Mouse (Mus musculus): ENCODE data around the gene Timm9. TPM values are rescaled to one million over a fixed set of nuclear protein-coding genes. Genes with fewer than 3 reads are reported as not detected.
"Not testable (repeated sequence)": the region's sequence is repeated elsewhere in the genome, so short reads cannot be mapped to it uniquely, and the experiment has no call there.

The Timm9 gene
- polyA plus RNA-seq, 1 experiment from 2014 or later, result 77.8 TPM

DNA sequence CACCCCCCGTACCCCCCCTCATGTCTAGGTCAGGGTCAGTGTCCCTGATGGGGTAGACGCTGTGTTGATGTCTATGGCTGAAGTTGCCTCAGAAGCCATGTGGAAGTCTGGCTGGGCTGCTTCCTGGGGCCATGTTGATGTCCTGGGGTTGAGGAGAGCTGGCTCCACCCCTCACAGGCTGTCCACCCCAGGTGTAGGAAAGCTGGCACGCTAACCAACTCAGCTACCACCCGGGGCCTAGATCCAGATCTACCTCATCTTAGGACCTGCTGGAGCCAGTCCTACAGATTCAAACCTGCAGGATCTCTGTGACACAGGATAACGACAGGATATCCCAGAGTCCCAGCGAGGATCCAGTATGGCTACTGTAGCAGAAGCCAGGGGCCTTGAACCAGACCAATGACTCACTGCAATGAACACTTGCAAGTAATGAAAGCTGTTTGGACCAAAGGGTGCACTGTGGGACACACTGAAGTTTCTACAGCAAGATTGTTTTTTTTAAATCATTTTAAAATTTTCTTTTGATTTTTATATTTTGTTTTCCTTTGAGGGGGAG, 29.2 kb downstream of the Timm9 start:
- Histone ChIP-seq H3K9me3 (no peaks in the 10 kb centered on the region), H3K4me3 (replicated peaks) (no peak overlapping the region), H3K4me1 (replicated peaks) (peaks cover 4% of the 10 kb centered on the region), H3K4me2 (no peak overlapping the region), H3K27ac (no peak overlapping the region), H3K27me3 (peaks cover 8% of the 10 kb centered on the region), H3K9ac (replicated peaks) (no peak overlapping the region), H3K36me3 (no peaks in the 10 kb centered on the region)
- no peak for ATAC-seq (ENCODE audit: insufficient number of reproducible peaks, insufficient read depth, low FRiP score, low TSS enrichment, low read depth)
- 82% methylated on average over 6 of the region's 6 CpGs for WGBS

DNA sequence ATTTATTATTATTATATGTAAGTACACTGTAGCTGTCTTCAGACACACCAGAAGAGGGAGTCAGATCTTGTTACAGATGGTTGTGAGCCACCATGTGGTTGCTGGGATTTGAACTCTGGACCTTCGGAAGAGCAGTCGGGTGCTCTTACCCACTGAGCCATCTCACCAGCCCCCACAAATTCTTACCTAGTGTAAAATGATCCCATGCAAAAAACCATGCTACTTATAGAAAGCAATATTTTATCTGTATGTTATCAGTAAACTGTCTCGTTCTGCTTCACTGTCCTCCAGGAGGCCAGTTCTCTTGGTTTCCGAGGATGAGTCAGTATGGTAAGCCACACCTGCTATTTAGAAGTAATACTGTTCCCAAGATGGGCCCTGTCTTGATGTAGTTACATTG, 32.2 kb downstream of the Timm9 start:
- H3K9ac ChIP-seq (replicated peaks); H3K36me3 ChIP-seq; H3K27ac ChIP-seq; H3K4me1 ChIP-seq (replicated peaks); H3K27me3 ChIP-seq; H3K4me3 ChIP-seq (replicated peaks); ATAC-seq (ENCODE audit: insufficient number of reproducible peaks, insufficient read depth, low FRiP score, low TSS enrichment, low read depth); H3K4me2 ChIP-seq; H3K9me3 ChIP-seq: not testable (repeated sequence)
- 88% methylated on average over 4 of the region's 4 CpGs for WGBS

DNA sequence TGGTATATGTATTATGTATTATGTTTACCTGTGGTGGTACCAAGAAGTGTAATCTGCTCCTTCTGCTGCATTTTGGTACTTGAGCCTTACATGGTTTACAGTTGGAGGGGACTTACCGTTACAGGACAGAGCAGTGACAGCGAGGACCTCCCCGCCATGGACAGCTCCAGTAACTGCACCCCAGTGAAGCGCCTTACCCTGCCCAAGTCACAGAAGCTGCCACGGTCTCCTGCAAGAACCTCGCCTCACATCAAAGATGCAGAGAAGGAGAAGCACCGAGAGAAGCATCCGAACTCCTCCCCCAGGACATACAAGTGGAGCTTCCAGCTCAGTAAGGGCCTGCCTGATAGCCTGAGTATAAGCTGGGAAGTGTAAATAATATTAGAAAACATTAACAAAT, 50.2 kb downstream of the Timm9 start:
- H3K4me2 ChIP-seq, result no peak overlapping the region
- 90% methylated on average over 8 of the region's 8 CpGs for WGBS
- ATAC-seq (ENCODE audit: insufficient number of reproducible peaks, insufficient read depth, low FRiP score, low TSS enrichment, low read depth), result no peak
- H3K4me1 ChIP-seq (replicated peaks), result no peaks in the 10 kb centered on the region
- no peak overlapping the region for H3K9ac ChIP-seq (replicated peaks)
- H3K36me3 ChIP-seq, result peaks cover 28% of the 10 kb centered on the region
- H3K27me3 ChIP-seq, result no peaks in the 10 kb centered on the region
- no peaks in the 10 kb centered on the region for H3K9me3 ChIP-seq
- H3K27ac ChIP-seq, result no peak overlapping the region
- no peak overlapping the region for H3K4me3 ChIP-seq (replicated peaks)

Other genes starting within 250 kb of the Timm9 start
- gene Actr10, start 198.8 kb downstream of the Timm9 start, polyA plus RNA-seq (2016; fragmentation: Nextera tagmentation; extraction: Ambion mirVana), result 249 and 250 TPM in 2 replicates
- 611 and 672 TPM in 2 replicates for gene Psma3, start 162.1 kb downstream of the Timm9 start, polyA plus RNA-seq (2016; fragmentation: Nextera tagmentation; extraction: Ambion mirVana)
- gene Arid4a, start 120.7 kb downstream of the Timm9 start, polyA plus RNA-seq (2016; fragmentation: Nextera tagmentation; extraction: Ambion mirVana), result 36.3 and 39.3 TPM in 2 replicates
- gene Tomm20l, start 25.3 kb downstream of the Timm9 start, polyA plus RNA-seq (2016; fragmentation: Nextera tagmentation; extraction: Ambion mirVana), result not detected in 2 replicates
- 16.6 and 19.0 TPM in 2 replicates for gene 2700049A03Rik, start 164 bp upstream of the Timm9 start, polyA plus RNA-seq (2016; fragmentation: Nextera tagmentation; extraction: Ambion mirVana)
- gene Dact1, start 173.2 kb upstream of the Timm9 start, polyA plus RNA-seq (2016; fragmentation: Nextera tagmentation; extraction: Ambion mirVana), result 29.5 and 29.7 TPM in 2 replicates